Mouse (Mus musculus) heart, adult 18-20 months (tissue): Measurements from ENCODE around the gene Trappc2. TPM values are rescaled to one million over a fixed set of nuclear protein-coding genes. Genes with fewer than 3 reads are reported as not detected.

Experiments
- DNase-seq, 2 experiments: peaks; one replicate each; pipeline ENCODE4 v3.0.0; 2021 to 2022; ENCODE audit warnings: mixed read lengths in 1 of 2
- long read RNA-seq, 2 experiments: library from polyadenylated mRNA; stranded (forward); transcript quantifications; one replicate each; pipeline ENCODE4 v2.0.0; 2021
- total RNA-seq, 2 experiments: library from RNA; stranded (reverse); gene quantifications; 2 replicates each; pipeline ENCODE4 v1.2.3; 2021

The Trappc2 gene
- 10 to 100 TPM; 14.4 to 15.6 TPM for total RNA-seq
- long read RNA-seq, experiment 1, transcript Trappc2-203 (5 exons, 1,613 nt), result major isoform, 20 of 21 reads
- long read RNA-seq, experiment 1, partial matches to known transcripts, result 0 of 21 reads
- long read RNA-seq, experiment 1, other reads (novel, unspliced or antisense), result 0 of 21 reads
- long read RNA-seq, experiment 2, transcript Trappc2-203 (5 exons, 1,613 nt), result major isoform, 14 of 14 reads
- long read RNA-seq, experiment 2, partial matches to known transcripts, result 0 of 14 reads
- long read RNA-seq, experiment 2, other reads (novel, unspliced or antisense), result 0 of 14 reads

- DNase-seq, result no peak
Observed at GRCm38 (mm10) chrX:166440036-166440615, at the start of gene Trappc2. TSS of gene Trappc2 (plus strand) at chrX:166440574.

- no peak for DNase-seq
Observed at GRCm38 (mm10) chrX:166393753-166394152, 46.6 kb upstream of the Trappc2 start.

- DNase-seq, result no peak
Observed at GRCm38 (mm10) chrX:166407865-166408264, 32.5 kb upstream of the Trappc2 start.

- peak; percentile 4 to 34 for DNase-seq
Observed at GRCm38 (mm10) chrX:166416196-166416595, 24.2 kb upstream of the Trappc2 start.

GRCm38 (mm10) chrX:166434812-166435211 is 5.6 kb upstream of the Trappc2 start:
- no peak for DNase-seq

- peak; percentile 90 to 94 for DNase-seq
Observed at GRCm38 (mm10) chrX:166440616-166441063, 266 bp downstream of the Trappc2 start, which contains the start of gene Ofd1. TSS of gene Ofd1 (minus strand) at chrX:166440704.

- DNase-seq, result no peak
Observed at GRCm38 (mm10) chrX:166444552-166444951, 4.2 kb downstream of the Trappc2 start.

- no peak for DNase-seq
Observed at GRCm38 (mm10) chrX:166453532-166453931, 13.2 kb downstream of the Trappc2 start.

GRCm38 (mm10) chrX:166454331-166454730 is 14.0 kb downstream of the Trappc2 start:
- no peak for DNase-seq

GRCm38 (mm10) chrX:166455525-166455924 is 15.2 kb downstream of the Trappc2 start:
- DNase-seq, result no peak

- no peak for DNase-seq
Observed at GRCm38 (mm10) chrX:166468321-166468720, 27.9 kb downstream of the Trappc2 start.

- DNase-seq, result no peak
Observed at GRCm38 (mm10) chrX:166472612-166473011, 32.2 kb downstream of the Trappc2 start.

- DNase-seq, result no peak
Observed at GRCm38 (mm10) chrX:166477393-166477792, 37.0 kb downstream of the Trappc2 start.

- DNase-seq, result peak; percentile 29 to 42
Observed at GRCm38 (mm10) chrX:166478631-166479364, 38.4 kb downstream of the Trappc2 start.

- peak; percentile 93 to 95 for DNase-seq
Observed at GRCm38 (mm10) chrX:166479365-166479983, 39.1 kb downstream of the Trappc2 start, which contains the start of gene Rab9. TSS of gene Rab9 (minus strand) at chrX:166479867.

- no peak for DNase-seq
Observed at GRCm38 (mm10) chrX:166495052-166495451, 54.7 kb downstream of the Trappc2 start.

- DNase-seq, result no peak
Observed at GRCm38 (mm10) chrX:166497771-166498170, 57.4 kb downstream of the Trappc2 start.

- no peak for DNase-seq
Observed at GRCm38 (mm10) chrX:166499496-166500190, 59.3 kb downstream of the Trappc2 start.
